Mouse (Mus musculus) intestine, embryonic 14.5 days (tissue): ENCODE measurements around the gene Urb1. TPM values are rescaled to one million over a fixed set of nuclear protein-coding genes. Genes with fewer than 3 reads are reported as not detected.

Source experiments
- ATAC-seq: fragments of 200-750 bp; cut with Nextera tagmentation; replicated peaks from 2 replicates; pipeline ENCODE4 v1.8.0; 2017; ENCODE audit warnings: low read depth, moderate number of reproducible peaks, moderate TSS enrichment, moderate library complexity; ENCODE audit not compliant: low FRiP score, low TSS enrichment
- DNase-seq: peaks from one replicate; pipeline ENCODE4 v3.0.0-alpha.2; 2018; ENCODE audit warnings: low spot score
- H3K27ac ChIP-seq: fragments of 300-500 bp; sonication (generic); 2 replicates; pipeline ENCODE4 v1.5.1; 2014; ENCODE audit warnings: low read depth, mild to moderate bottlenecking, control low read depth
- H3K27me3 ChIP-seq: fragments of 300-500 bp; sonication (generic); replicated peaks from 2 replicates; pipeline ENCODE4 v1.6.1; 2014; ENCODE audit warnings: low read length, control low read depth; ENCODE audit not compliant: control insufficient read depth, insufficient read depth
- H3K36me3 ChIP-seq: fragments of 300-500 bp; sonication (generic); 2 replicates; pipeline ENCODE4 v1.6.1; 2014; ENCODE audit warnings: low read length, control low read depth; ENCODE audit not compliant: control insufficient read depth, insufficient read depth
- H3K4me1 ChIP-seq: fragments of 300-500 bp; sonication (generic); replicated peaks from 2 replicates; pipeline ENCODE4 v1.6.1; 2014; ENCODE audit warnings: low read length, control low read depth, mixed read lengths; ENCODE audit not compliant: control insufficient read depth, insufficient read depth
- H3K4me2 ChIP-seq: fragments of 300-500 bp; sonication (generic); 2 replicates; pipeline ENCODE4 v1.6.1; 2014; ENCODE audit warnings: low read length
- H3K4me3 ChIP-seq: fragments of 300-500 bp; sonication (generic); 2 replicates; pipeline ENCODE4 v1.5.1; 2014; ENCODE audit warnings: low read depth, low read length, control low read depth, mixed read lengths
- H3K9ac ChIP-seq: fragments of 300-500 bp; sonication (generic); 2 replicates; pipeline ENCODE4 v1.6.1; 2014; ENCODE audit warnings: mild to moderate bottlenecking, low read length
- H3K9me3 ChIP-seq: fragments of 300-500 bp; sonication (generic); 2 replicates; pipeline ENCODE4 v1.6.1; 2016; ENCODE audit warnings: low read length, control low read depth; ENCODE audit not compliant: control insufficient read depth
- WGBS: fragments of 180-500 bp; shearing (Covaris S2); extraction: QIAGEN DNeasy Blood & Tissue Kit; methylation state at CpG from one replicate; pipeline ENCODE4 v1.1.7; 2014; 5-methylcytosine and 5-hydroxymethylcytosine counted together
- polyA plus RNA-seq: library from polyadenylated mRNA; unstranded; fragments of >200 nt; fragmentation: Nextera tagmentation; extraction: Ambion mirVana; gene quantifications from 2 replicates; pipeline ENCODE4 v1.2.1, GENCODE M21; 2014

Gene Urb1
- polyA plus RNA-seq, 1 experiment from 2014 or later, result 12.7 TPM

DNA sequence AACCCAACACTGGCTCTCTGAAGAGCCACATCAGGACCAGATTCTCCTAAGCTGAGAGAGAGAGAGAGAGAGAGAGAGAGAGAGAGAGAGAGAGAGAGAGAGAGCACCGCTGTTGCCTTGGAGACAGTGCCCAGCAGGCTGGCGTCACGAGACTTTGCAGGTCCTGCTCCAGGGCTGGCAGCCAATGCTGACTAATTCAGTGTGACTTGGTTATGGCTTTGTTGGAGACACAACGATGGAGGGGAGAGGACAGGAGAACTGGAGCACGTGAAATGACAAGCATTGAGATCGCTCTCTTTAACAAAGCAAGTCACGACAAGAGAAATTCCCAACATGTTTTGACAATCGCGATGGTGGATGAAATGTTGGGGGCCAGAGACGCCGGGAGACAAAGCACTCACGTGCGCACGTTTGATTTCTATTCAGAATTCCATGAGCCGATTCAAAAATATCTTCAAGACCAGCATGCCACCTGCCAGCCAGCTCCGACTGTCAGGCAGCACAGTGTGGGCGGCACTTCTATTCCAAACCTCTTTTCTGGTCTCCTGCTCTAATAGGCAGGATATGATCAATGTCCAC is 100.4 kb downstream of the Urb1 start:
- H3K4me3 ChIP-seq, result no peak overlapping the region
- DNase-seq, result peak; percentile 59
- no peaks in the 10 kb centered on the region for H3K9me3 ChIP-seq
- WGBS, result 38% methylated on average over 17 of the region's 17 CpGs
- H3K36me3 ChIP-seq, result no peaks in the 10 kb centered on the region
- no peak for ATAC-seq
- H3K27ac ChIP-seq, result no peak overlapping the region
- H3K4me1 ChIP-seq, result peaks cover 6% of the 10 kb centered on the region; the same call in 1 of the 2 replicates
- peak overlapping the region; percentile 0; the same call in 1 of the 2 replicates for H3K4me2 ChIP-seq
- peaks cover 5% of the 10 kb centered on the region; the same call in 1 of the 2 replicates for H3K27me3 ChIP-seq
- H3K9ac ChIP-seq, result no peak overlapping the region

GRCm38 (mm10) chr16:90706279-90706678 is 103.9 kb downstream of the Urb1 start:
- Histone ChIP-seq H3K27me3 (no peaks in the 10 kb centered on the region), H3K9me3 (no peaks in the 10 kb centered on the region), H3K27ac (no peak overlapping the region), H3K4me2 (no peak overlapping the region), H3K9ac (no peak overlapping the region), H3K4me3 (no peak overlapping the region), H3K4me1 (peaks cover 16% of the 10 kb centered on the region), H3K36me3 (no peaks in the 10 kb centered on the region)
- WGBS, result 11% methylated on average over 3 of the region's 3 CpGs
- no peak for ATAC-seq
- peak; percentile 59 for DNase-seq

DNA sequence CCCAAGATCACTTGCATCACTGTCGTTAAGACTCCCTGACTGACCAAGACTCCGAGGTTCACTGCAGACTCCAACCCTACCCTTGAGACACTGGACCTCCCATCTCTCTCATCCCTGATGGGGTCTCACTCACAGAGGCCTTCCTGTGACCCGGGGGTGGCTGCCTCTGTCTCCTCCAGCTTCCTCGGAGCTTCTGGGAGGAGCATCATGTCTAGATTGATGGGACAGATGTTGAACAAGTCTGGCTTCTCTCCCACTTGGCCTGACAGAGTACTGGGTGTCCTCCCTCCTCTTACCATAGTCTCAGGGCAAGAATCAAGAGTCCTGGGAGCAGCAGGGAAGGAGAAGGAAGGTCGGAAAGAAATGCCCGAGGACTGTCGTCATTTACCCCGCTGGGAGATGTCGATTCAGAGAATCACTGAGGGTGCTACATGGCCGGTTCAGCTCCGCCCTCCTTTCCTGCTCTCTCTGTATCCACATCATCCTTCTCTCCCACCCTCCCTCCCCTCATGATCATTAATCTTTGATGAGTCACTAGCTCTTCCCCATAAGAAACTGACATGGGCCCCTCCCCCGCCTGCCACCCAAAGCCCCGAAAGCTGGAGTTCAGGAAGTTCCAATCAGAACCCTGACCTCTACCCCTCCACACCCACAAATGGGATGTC is 105.9 kb downstream of the Urb1 start:
- DNase-seq (no peak), ATAC-seq (no peak)
- Histone ChIP-seq H3K27me3 (no peaks in the 10 kb centered on the region), H3K27ac (no peak overlapping the region), H3K36me3 (no peaks in the 10 kb centered on the region), H3K4me3 (no peak overlapping the region), H3K4me2 (no peak overlapping the region; the same call in 1 of the 2 replicates), H3K4me1 (peaks cover 16% of the 10 kb centered on the region), H3K9me3 (no peaks in the 10 kb centered on the region), H3K9ac (no peak overlapping the region)
- 37% methylated on average over 13 of the region's 13 CpGs for WGBS

DNA sequence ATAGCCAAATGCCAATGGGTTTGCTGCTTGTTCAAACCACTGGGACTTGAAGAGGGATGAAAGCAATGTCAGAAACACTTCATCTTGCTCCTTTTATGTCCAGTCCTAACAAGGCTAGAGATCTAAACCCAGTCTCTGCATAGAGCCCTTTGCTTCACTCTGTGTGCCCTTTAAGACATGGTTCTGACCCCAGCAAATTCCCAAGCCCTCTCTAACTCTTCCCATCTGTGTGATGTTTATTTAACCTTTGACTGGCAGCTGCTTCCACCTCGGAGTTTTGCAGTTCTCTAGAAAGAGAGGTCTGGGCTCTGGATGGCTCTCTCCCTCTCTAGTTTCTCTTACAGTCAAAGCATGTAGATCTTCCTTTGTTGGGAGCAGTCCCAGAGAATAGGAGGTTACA is 106.6 kb downstream of the Urb1 start:
- no peak for ATAC-seq

GRCm38 (mm10) chr16:90701541-90701940 is 108.7 kb downstream of the Urb1 start:
- DNase-seq (no peak), ATAC-seq (no peak)
- Histone ChIP-seq H3K36me3 (no peaks in the 10 kb centered on the region), H3K9ac (no peak overlapping the region), H3K4me3 (no peak overlapping the region), H3K27ac (no peak overlapping the region), H3K4me1 (peaks cover 14% of the 10 kb centered on the region), H3K4me2 (no peak overlapping the region), H3K9me3 (no peaks in the 10 kb centered on the region), H3K27me3 (no peaks in the 10 kb centered on the region)
- 96% methylated on average over 2 of the region's 2 CpGs for WGBS

More for the DNA sequence above, 106.6 kb downstream of the Urb1 start:
- no peak overlapping the region for H3K9ac ChIP-seq
- no peak for DNase-seq
- H3K4me1 ChIP-seq, result peaks cover 16% of the 10 kb centered on the region
- H3K27me3 ChIP-seq, result no peaks in the 10 kb centered on the region
- H3K36me3 ChIP-seq, result no peaks in the 10 kb centered on the region
- no peaks in the 10 kb centered on the region for H3K9me3 ChIP-seq
- H3K27ac ChIP-seq, result no peak overlapping the region
- WGBS, result 0% methylated on average over 1 of the region's 1 CpGs
- no peak overlapping the region for H3K4me3 ChIP-seq
- no peak overlapping the region; the same call in 1 of the 2 replicates for H3K4me2 ChIP-seq

Other genes with a start within 250 kb of the Urb1 start
- 66.1 and 68.7 TPM in 2 replicates for gene Mis18a, start 83.0 kb downstream of the Urb1 start, polyA plus RNA-seq
- 0.19 TPM in 1 of 2 replicates, not detected in the other for gene Mrap, start 72.2 kb downstream of the Urb1 start, polyA plus RNA-seq
- 0.62 and 0.74 TPM in 2 replicates for gene Eva1c, start 16.3 kb upstream of the Urb1 start, polyA plus RNA-seq
- 35.7 and 38.4 TPM in 2 replicates for gene Cfap298, start 124.7 kb upstream of the Urb1 start, polyA plus RNA-seq
- 15.2 and 18.1 TPM in 2 replicates for gene Synj1, start 200.9 kb upstream of the Urb1 start, polyA plus RNA-seq
- gene Paxbp1, start 234.1 kb upstream of the Urb1 start, polyA plus RNA-seq, result 60.7 and 71.1 TPM in 2 replicates